Comparison of ENCODE assay signal across 7 mouse cellular contexts in the genomic region with DNA sequence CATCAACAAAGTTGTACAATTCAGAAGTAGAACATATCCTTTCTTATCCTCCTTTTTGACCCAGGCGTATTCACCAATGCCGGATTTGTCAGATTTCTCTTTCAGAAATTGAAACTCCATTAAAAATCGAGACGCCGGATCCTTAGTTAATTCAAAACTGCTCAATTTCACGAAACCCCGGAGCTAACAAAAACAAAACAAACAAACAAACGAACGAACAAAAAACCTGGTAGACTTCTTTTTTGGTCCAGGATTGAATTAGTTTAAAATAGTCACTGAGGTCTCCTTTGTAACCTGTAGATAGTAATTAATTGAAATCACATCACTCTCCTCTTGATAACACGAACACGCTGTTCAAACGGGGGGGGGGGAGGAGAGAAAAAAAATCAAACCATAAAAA. TPM values are rescaled to one million over a fixed set of nuclear protein-coding genes. Genes with fewer than 3 reads are reported as not detected.
DNase-seq lines count a peak whose midpoint lies in the region; ATAC-seq lines count a peak whose summit lies in the region.

No protein-coding gene starts in this region.

- peaks cover 34% of the 10 kb centered on the region for H3K4me1 ChIP-seq in lung, embryonic 15.5 days
- peaks cover 43% of the 10 kb centered on the region for H3K4me1 ChIP-seq in forebrain, embryonic 13.5 days
- peaks cover 22% of the 10 kb centered on the region for H3K4me1 ChIP-seq in limb, embryonic 11.5 days (ENCODE audit: control insufficient read depth, insufficient read depth, low read length)
- peaks cover 29% of the 10 kb centered on the region for H3K4me1 ChIP-seq in stomach, embryonic 16.5 days (ENCODE audit: control insufficient read depth, insufficient read depth, low read length)

- ATAC-seq in lung, embryonic 15.5 days (ENCODE audit: borderline replicate concordance, extremely low read depth, low FRiP score, low TSS enrichment) = no peak
- ATAC-seq in forebrain, embryonic 13.5 days = no peak
- no peak for ATAC-seq in limb, embryonic 11.5 days (ENCODE audit: insufficient number of reproducible peaks, low FRiP score, low TSS enrichment, low read depth)
- ATAC-seq in stomach, embryonic 16.5 days (ENCODE audit: insufficient read depth, low FRiP score) = no peak

- H3K9ac ChIP-seq in lung, embryonic 15.5 days = no peak overlapping the region
- peak overlapping the region; percentile 78 for H3K9ac ChIP-seq in forebrain, embryonic 13.5 days
- no peak overlapping the region for H3K9ac ChIP-seq in limb, embryonic 11.5 days (ENCODE audit: low read length)
- H3K9ac ChIP-seq in stomach, embryonic 16.5 days (ENCODE audit: low read length) = peak overlapping the region; percentile 75; the same call in 1 of the 2 replicates

- DNase-seq in lung, postnatal 36 days = no peak
- no peak for DNase-seq in limb, embryonic 11.5 days (ENCODE audit: low spot score)
- DNase-seq in right cerebral cortex, postnatal 4 days = no peak
- DNase-seq in left cerebral cortex, adult 9 months (ENCODE audit: low spot score in 2 of 2) = no peak

- H3K9me3 ChIP-seq in lung, embryonic 15.5 days = no peaks in the 10 kb centered on the region
- H3K9me3 ChIP-seq in forebrain, embryonic 13.5 days (replicated peaks) = no peaks in the 10 kb centered on the region
- H3K9me3 ChIP-seq in limb, embryonic 11.5 days (ENCODE audit: control insufficient read depth, low read length) = no peaks in the 10 kb centered on the region
- H3K9me3 ChIP-seq in stomach, embryonic 16.5 days (replicated peaks; ENCODE audit: control insufficient read depth, low read length) = no peaks in the 10 kb centered on the region

- no peaks in the 10 kb centered on the region for H3K36me3 ChIP-seq in lung, embryonic 15.5 days
- H3K36me3 ChIP-seq in forebrain, embryonic 13.5 days (ENCODE audit: poor library complexity, severe bottlenecking) = no peaks in the 10 kb centered on the region
- no peaks in the 10 kb centered on the region for H3K36me3 ChIP-seq in limb, embryonic 11.5 days (ENCODE audit: control insufficient read depth, insufficient read depth, low read length)
- H3K36me3 ChIP-seq in stomach, embryonic 16.5 days (ENCODE audit: control insufficient read depth, insufficient read depth, low read length) = no peaks in the 10 kb centered on the region

- peak overlapping the region; percentile 99; the same call in 1 of the 2 replicates for H3K4me2 ChIP-seq in lung, embryonic 15.5 days
- peak overlapping the region; percentile 97 for H3K4me2 ChIP-seq in forebrain, embryonic 13.5 days
- peak overlapping the region; percentile 85 for H3K4me2 ChIP-seq in limb, embryonic 11.5 days (ENCODE audit: low read depth, severe bottlenecking)
- H3K4me2 ChIP-seq in stomach, embryonic 16.5 days (ENCODE audit: low read depth, low read length) = peak overlapping the region; percentile 81

- peak overlapping the region; percentile 66 for H3K4me3 ChIP-seq in lung, embryonic 15.5 days
- H3K4me3 ChIP-seq in forebrain, embryonic 13.5 days = peak overlapping the region; percentile 64
- H3K4me3 ChIP-seq in limb, embryonic 11.5 days (ENCODE audit: low read depth, low read length) = peak overlapping the region; percentile 49
- H3K4me3 ChIP-seq in stomach, embryonic 16.5 days (replicated peaks; ENCODE audit: low read length) = peak overlapping the region; percentile 64

- WGBS in lung, embryonic 15.5 days = 19% methylated on average over 12 of the region's 12 CpGs
- 1% methylated on average over 12 of the region's 12 CpGs for whole genome bisulfite sequencing in forebrain, embryonic 13.5 days
- WGBS in limb, embryonic 11.5 days = 5% methylated on average over 12 of the region's 12 CpGs
- 30% methylated on average over 12 of the region's 12 CpGs for WGBS in stomach, embryonic 16.5 days

- peaks cover 71% of the 10 kb centered on the region for H3K27me3 ChIP-seq in lung, embryonic 15.5 days
- H3K27me3 ChIP-seq in forebrain, embryonic 13.5 days = peaks cover 84% of the 10 kb centered on the region
- H3K27me3 ChIP-seq in limb, embryonic 11.5 days (ENCODE audit: control insufficient read depth, insufficient read depth, low read length) = peaks cover 46% of the 10 kb centered on the region
- peaks cover 10% of the 10 kb centered on the region for H3K27me3 ChIP-seq in stomach, embryonic 16.5 days (ENCODE audit: control insufficient read depth, insufficient read depth, low read length)

- H3K27ac ChIP-seq in lung, embryonic 15.5 days = no peak overlapping the region
- H3K27ac ChIP-seq in forebrain, embryonic 13.5 days = no peak overlapping the region
- no peak overlapping the region for H3K27ac ChIP-seq in limb, embryonic 11.5 days (replicated peaks; ENCODE audit: low read depth, low read length)
- no peak overlapping the region for H3K27ac ChIP-seq in stomach, embryonic 16.5 days (ENCODE audit: low read length)

RNA-seq across cellular contexts. Expression of a gene that starts 16.5 kb away (rescaled TPM):
- polyA plus RNA-seq in lung, embryonic 15.5 days (2015; fragmentation: Nextera tagmentation; extraction: Ambion mirVana) = 4.0 and 4.8 TPM in 2 replicates
- 6.8 and 8.5 TPM in 2 replicates for polyA plus RNA-seq in forebrain, embryonic 13.5 days (2015; fragmentation: Nextera tagmentation; extraction: Ambion mirVana)
- polyA plus RNA-seq in limb, embryonic 11.5 days (2014; fragmentation: Nextera tagmentation; extraction: Ambion mirVana) = 3.3 and 5.4 TPM in 2 replicates
- polyA plus RNA-seq in stomach, embryonic 16.5 days (2015; fragmentation: Nextera tagmentation; extraction: Ambion mirVana) = 11.3 and 13.5 TPM in 2 replicates

RNA-seq across cellular contexts. Expression of a gene that starts 47.8 kb away (rescaled TPM):
- 0.18 and 0.71 TPM in 2 replicates for polyA plus RNA-seq in lung, embryonic 15.5 days (2015; fragmentation: Nextera tagmentation; extraction: Ambion mirVana)
- 0.09 and 0.15 TPM in 2 replicates for polyA plus RNA-seq in forebrain, embryonic 13.5 days (2015; fragmentation: Nextera tagmentation; extraction: Ambion mirVana)
- 1.2 and 1.7 TPM in 2 replicates for polyA plus RNA-seq in limb, embryonic 11.5 days (2014; fragmentation: Nextera tagmentation; extraction: Ambion mirVana)
- 0.65 and 0.79 TPM in 2 replicates for polyA plus RNA-seq in stomach, embryonic 16.5 days (2015; fragmentation: Nextera tagmentation; extraction: Ambion mirVana)

Comparison
In these comparisons a context has a peak if more than half of its experiments do, and no peak if none do; other contexts are left out.
1. H3K9ac ChIP-seq: peak in forebrain, embryonic 13.5 days (single experiment) and stomach, embryonic 16.5 days (single experiment); none in lung, embryonic 15.5 days (single experiment) and limb, embryonic 11.5 days (single experiment).
2. Peak in every context shown above with its lines, with median percentiles within 50 percentile points of each other: H3K4me2 ChIP-seq and H3K4me3 ChIP-seq.